Mouse (Mus musculus): Measurements from ENCODE around the gene Chmp6.

Chmp6 gene

GRCm38 (mm10) chr11:119937216-119937615 is 24.0 kb downstream of the Chmp6 start:
- no peak for DNase-seq (ENCODE audit: low spot score in 2 of 2)

- no peak for DNase-seq (ENCODE audit: low spot score in 2 of 2)
Observed at GRCm38 (mm10) chr11:119937772-119938502, 24.7 kb downstream of the Chmp6 start.

- DNase-seq (ENCODE audit: low spot score in 2 of 2), result no peak
Observed at GRCm38 (mm10) chr11:119939073-119939710, 26.0 kb downstream of the Chmp6 start.

- DNase-seq (ENCODE audit: low spot score in 2 of 2), result no peak
Observed at GRCm38 (mm10) chr11:119939711-119940106, 26.5 kb downstream of the Chmp6 start.

- DNase-seq (ENCODE audit: low spot score in 2 of 2), result no peak
Observed at GRCm38 (mm10) chr11:119940142-119940541, 26.9 kb downstream of the Chmp6 start.

GRCm38 (mm10) chr11:119941794-119942193 is 28.6 kb downstream of the Chmp6 start:
- DNase-seq (ENCODE audit: low spot score in 2 of 2), result no peak

- DNase-seq (ENCODE audit: low spot score in 2 of 2), result peak in 1 of 2 experiments; percentile 64
Observed at GRCm38 (mm10) chr11:119942201-119942726, 29.0 kb downstream of the Chmp6 start.

GRCm38 (mm10) chr11:119942727-119943427 is 29.6 kb downstream of the Chmp6 start, which contains the start of gene Baiap2:
Gene Baiap2 (plus strand): TSS chr11:119942763.
- DNase-seq (ENCODE audit: low spot score in 2 of 2), result peak; percentile 99 to 100

- no peak for DNase-seq (ENCODE audit: low spot score in 2 of 2)
Observed at GRCm38 (mm10) chr11:119943428-119943988, 30.3 kb downstream of the Chmp6 start.

GRCm38 (mm10) chr11:119945343-119945742 is 32.1 kb downstream of the Chmp6 start:
- DNase-seq (ENCODE audit: low spot score in 2 of 2), result no peak

GRCm38 (mm10) chr11:119947426-119947825 is 34.2 kb downstream of the Chmp6 start:
- no peak for DNase-seq (ENCODE audit: low spot score in 2 of 2)

- DNase-seq (ENCODE audit: low spot score in 2 of 2), result no peak
Observed at GRCm38 (mm10) chr11:119947897-119948296, 34.7 kb downstream of the Chmp6 start.

GRCm38 (mm10) chr11:119948305-119948704 is 35.1 kb downstream of the Chmp6 start:
- DNase-seq (ENCODE audit: low spot score in 2 of 2), result no peak

GRCm38 (mm10) chr11:119948803-119949202 is 35.6 kb downstream of the Chmp6 start:
- DNase-seq (ENCODE audit: low spot score in 2 of 2), result no peak

- no peak for DNase-seq (ENCODE audit: low spot score in 2 of 2)
Observed at GRCm38 (mm10) chr11:119950535-119950934, 37.3 kb downstream of the Chmp6 start.

GRCm38 (mm10) chr11:119951326-119951725 is 38.1 kb downstream of the Chmp6 start:
- no peak for DNase-seq (ENCODE audit: low spot score in 2 of 2)

GRCm38 (mm10) chr11:119952429-119953224 is 39.4 kb downstream of the Chmp6 start:
- DNase-seq (ENCODE audit: low spot score in 2 of 2), result peak in 1 of 2 experiments; percentile 66

- no peak for DNase-seq (ENCODE audit: low spot score in 2 of 2)
Observed at GRCm38 (mm10) chr11:119954233-119954632, 41.0 kb downstream of the Chmp6 start.

- no peak for DNase-seq (ENCODE audit: low spot score in 2 of 2)
Observed at GRCm38 (mm10) chr11:119954749-119955337, 41.6 kb downstream of the Chmp6 start.

- no peak for DNase-seq (ENCODE audit: low spot score in 2 of 2)
Observed at GRCm38 (mm10) chr11:119955432-119955831, 42.2 kb downstream of the Chmp6 start.

GRCm38 (mm10) chr11:119956590-119956989 is 43.3 kb downstream of the Chmp6 start:
- DNase-seq (ENCODE audit: low spot score in 2 of 2), result no peak
